Mouse (Mus musculus) spleen, adult 2 months (tissue): ENCODE data around the gene Gm49322. TPM values are rescaled to one million over a fixed set of nuclear protein-coding genes. Genes with fewer than 3 reads are reported as not detected.

Source experiments
- DNase-seq, 2 experiments: peaks; one replicate each; pipeline versions ENCODE4 v3.0.0 to v3.0.0-alpha.2; 2012 to 2021; ENCODE audit warnings: low spot score in 2 of 2, low read depth in 1 of 2
- H3K27ac ChIP-seq: fragments of 200-500 bp; 2 replicates; pipeline ENCODE4 v1.5.1; 2012; ENCODE audit warnings: low read length, inconsistent platforms; ENCODE audit not compliant: insufficient read depth
- H3K27me3 ChIP-seq: fragments of 200-500 bp; 2 replicates; pipeline ENCODE4 v1.6.1; 2012; ENCODE audit warnings: mild to moderate bottlenecking, moderate library complexity, low read length, inconsistent platforms; ENCODE audit not compliant: control insufficient read depth, insufficient read depth
- H3K36me3 ChIP-seq: fragments of 200-500 bp; 2 replicates; pipeline ENCODE4 v1.6.1; 2012; ENCODE audit warnings: mild to moderate bottlenecking, low read length, inconsistent platforms; ENCODE audit not compliant: control insufficient read depth, insufficient read depth
- H3K4me1 ChIP-seq: fragments of 200-500 bp; 2 replicates; pipeline ENCODE4 v1.6.1; 2011; ENCODE audit warnings: inconsistent platforms; ENCODE audit not compliant: control insufficient read depth, insufficient read depth, insufficient read length
- H3K4me3 ChIP-seq: fragments of 200-500 bp; 2 replicates; pipeline ENCODE4 v1.5.1; 2011; ENCODE audit warnings: mild to moderate bottlenecking, inconsistent platforms; ENCODE audit not compliant: insufficient read depth, insufficient read length; ENCODE audit errors: extremely low read depth
- CTCF ChIP-seq: fragments of 200-500 bp; IDR thresholded peaks from 2 replicates; pipeline ENCODE4 v1.5.1; 2011; ENCODE audit warnings: mild to moderate bottlenecking, inconsistent platforms; ENCODE audit not compliant: insufficient read depth, insufficient read length, insufficient replicate concordance; ENCODE audit errors: extremely low read depth
- POLR2A ChIP-seq: fragments of 200-500 bp; IDR thresholded peaks from 2 replicates; pipeline ENCODE4 v1.6.1; 2011; ENCODE audit warnings: low read depth, low read length, inconsistent platforms
- WGBS: fragments of 180-500 bp; shearing (Covaris S2); methylation state at CpG from one replicate; pipeline ENCODE4 v1.1.7; 2018; 5-methylcytosine and 5-hydroxymethylcytosine counted together
- polyA plus RNA-seq: library from polyadenylated mRNA; depleted of rRNA; stranded (reverse); fragments of >200 nt; gene quantifications from 2 replicates; pipeline ENCODE4 v1.2.3, GENCODE M21; 2012

The Gm49322 gene
- polyA plus RNA-seq, 1 experiment: 3.0 TPM

DNA sequence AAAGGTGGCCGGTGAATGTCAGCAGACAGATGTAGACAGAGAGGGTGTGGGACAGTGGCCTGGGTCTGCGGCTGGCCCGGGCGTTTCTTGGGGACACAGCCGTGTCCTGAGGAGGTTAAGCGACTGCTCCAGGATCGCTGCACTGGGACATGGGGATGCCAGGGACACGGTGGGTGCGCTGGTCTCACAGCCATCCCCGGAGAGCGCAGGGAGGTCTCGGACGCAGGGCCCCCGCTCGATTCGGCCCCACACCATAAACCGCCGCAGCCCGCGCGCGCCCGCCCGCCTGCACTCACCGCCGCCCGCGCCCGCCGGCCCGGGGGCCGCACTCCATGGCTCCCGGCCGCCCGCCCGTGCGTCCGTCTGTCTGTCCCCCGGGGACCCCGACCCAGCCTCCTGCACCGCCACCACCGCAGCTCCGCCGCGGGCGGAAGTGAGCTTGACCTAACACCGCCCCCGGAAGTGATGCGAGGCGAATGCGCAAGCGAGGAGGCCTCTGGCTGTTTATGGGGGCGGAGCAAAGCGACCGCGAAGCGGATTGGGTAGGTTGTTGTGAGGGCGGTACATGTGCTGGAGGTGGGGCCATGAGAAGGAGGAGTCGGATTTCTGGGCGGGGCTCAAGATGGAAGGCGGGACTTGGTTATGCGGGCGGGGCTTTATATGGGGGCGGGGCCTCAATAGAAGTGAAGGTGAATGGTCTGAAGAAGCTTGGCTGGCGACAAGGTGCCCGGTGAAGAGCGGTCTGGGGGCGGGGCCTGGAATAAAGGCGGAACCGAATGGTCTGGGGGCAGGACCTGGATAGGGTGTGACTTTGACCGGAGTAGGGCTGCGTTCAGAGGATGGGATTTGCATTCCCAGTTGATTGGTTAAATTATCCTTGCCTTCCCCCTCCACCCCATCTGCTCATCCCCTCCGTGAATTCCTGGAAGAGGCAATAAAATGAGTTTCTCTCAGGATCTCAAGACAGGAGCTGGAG is 15.7 kb upstream of the Gm49322 start, which contains the start of gene Abhd17a:
TSS of gene Abhd17a (minus strand) at position 463 of the 976 bp plus-strand sequence.
- TF ChIP-seq CTCF: no peak
- peak; percentile 82 for TF ChIP-seq POLR2A
- Histone ChIP-seq H3K27me3 (no peaks in the 10 kb centered on the region), H3K27ac (peak within 1 kb of the TSS; percentile 84), H3K36me3 (peaks cover 12% of the 10 kb centered on the region), H3K4me1 (peaks cover 26% of the 10 kb centered on the region), H3K4me3 (peak within 1 kb of the TSS; percentile 76)
- DNase-seq: peak; percentile 94 to 97
- under 1% methylated on average over 72 of the region's 73 CpGs for WGBS

DNA sequence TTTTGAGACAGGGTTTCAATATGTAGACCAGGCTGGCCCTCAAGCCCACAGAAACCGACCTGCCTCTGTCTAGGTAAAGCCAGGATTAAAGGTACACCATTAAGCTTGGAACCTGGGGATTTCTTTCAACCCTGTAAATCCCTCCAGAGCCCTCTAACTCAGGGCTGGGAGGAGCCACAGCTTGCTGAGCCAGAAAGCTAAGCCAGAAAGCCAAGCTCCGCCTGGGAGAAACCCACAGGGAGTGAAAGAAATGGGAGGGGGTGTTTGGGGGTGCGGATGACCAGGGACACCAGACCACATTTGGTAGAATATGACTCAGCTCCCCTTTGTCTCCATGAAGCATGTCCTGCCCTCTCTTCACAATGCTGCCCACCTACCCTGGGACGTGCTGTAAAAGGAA is 9.5 kb upstream of the Gm49322 start:
- no peak overlapping the region for H3K4me3 ChIP-seq
- DNase-seq: no peak
- H3K27me3 ChIP-seq: no peaks in the 10 kb centered on the region
- H3K27ac ChIP-seq: no peak overlapping the region
- 70% methylated on average over 4 of the region's 4 CpGs for WGBS
- no peaks in the 10 kb centered on the region for H3K4me1 ChIP-seq
- H3K36me3 ChIP-seq: no peaks in the 10 kb centered on the region
- no peak for TF ChIP-seq POLR2A
- no peak for TF ChIP-seq CTCF

DNA sequence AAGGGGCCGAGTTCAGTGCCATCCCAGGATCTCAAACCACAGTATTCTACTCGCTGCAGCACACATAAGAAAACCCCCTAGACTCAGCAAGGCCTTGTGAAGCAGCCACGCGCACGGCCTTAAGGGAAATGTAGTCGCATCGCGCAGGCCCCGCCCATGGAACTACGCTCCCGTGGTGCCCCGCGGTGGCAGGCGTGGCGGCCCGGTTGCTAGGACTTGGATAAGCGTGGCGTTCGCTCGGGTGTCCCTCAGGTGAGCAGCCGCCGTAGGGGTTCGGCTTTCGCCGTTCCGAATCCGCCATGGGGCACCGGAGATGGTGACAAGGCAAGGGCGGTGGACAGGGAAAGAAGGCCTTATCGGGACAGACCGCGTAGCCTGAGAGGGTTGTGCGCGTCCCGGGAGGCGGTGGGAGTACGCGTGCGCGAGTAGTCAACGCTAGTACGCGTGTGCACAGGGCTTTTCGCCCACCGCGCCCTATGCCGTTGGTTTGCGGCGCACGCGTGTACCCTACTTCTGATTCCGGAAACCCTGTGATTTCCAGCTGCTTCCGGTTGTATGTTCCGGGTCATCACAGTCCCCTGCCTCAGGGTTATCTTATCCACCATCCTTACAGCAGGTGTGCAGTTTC is 3.0 kb upstream of the Gm49322 start, which contains the start of the genes Scamp4 and Adat3:
TSS of gene Scamp4 (plus strand) at position 175 of the 628 bp plus-strand sequence.
TSS of gene Adat3 (plus strand) at position 183 of the 628 bp plus-strand sequence.
- Histone ChIP-seq H3K4me1 (peaks cover 29% of the 10 kb centered on the region), H3K36me3 (peaks cover 14% of the 10 kb centered on the region), H3K27me3 (no peaks in the 10 kb centered on the region), H3K4me3 (peak within 1 kb of the TSS; percentile 82), H3K27ac (peak within 1 kb of the TSS; percentile 90)
- DNase-seq: peak; percentile 91 to 93
- TF ChIP-seq POLR2A: peak; percentile 42
- TF ChIP-seq CTCF: no peak
- WGBS: under 1% methylated on average over 54 of the region's 54 CpGs

DNA sequence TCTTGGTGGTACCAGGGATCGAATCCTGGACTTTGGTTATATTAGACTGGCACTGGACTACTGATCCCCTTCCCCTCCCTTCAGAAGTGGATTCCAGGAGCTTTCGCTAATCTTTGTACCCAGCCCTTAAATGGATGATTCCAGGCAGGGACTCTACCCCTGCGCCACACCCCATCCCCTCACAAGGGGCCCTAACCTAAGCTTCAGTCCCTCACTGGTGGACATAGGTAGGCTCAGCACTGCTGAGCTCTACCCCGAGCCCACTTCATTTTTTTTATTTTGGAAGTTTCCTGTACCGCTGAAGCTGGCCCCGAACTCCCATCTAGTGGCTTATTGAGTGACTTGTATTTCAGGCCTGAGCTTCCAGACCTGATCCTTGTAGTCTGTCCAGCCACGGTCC is 2.5 kb upstream of the Gm49322 start:
- peak overlapping the region; percentile 90 for H3K27ac ChIP-seq
- H3K4me1 ChIP-seq: peaks cover 35% of the 10 kb centered on the region
- peak overlapping the region; percentile 82 for H3K4me3 ChIP-seq
- TF ChIP-seq CTCF (no peak), POLR2A (no peak)
- 24% methylated on average over 7 of the region's 7 CpGs for WGBS
- H3K27me3 ChIP-seq: no peaks in the 10 kb centered on the region
- H3K36me3 ChIP-seq: peaks cover 14% of the 10 kb centered on the region
- no peak for DNase-seq

DNA sequence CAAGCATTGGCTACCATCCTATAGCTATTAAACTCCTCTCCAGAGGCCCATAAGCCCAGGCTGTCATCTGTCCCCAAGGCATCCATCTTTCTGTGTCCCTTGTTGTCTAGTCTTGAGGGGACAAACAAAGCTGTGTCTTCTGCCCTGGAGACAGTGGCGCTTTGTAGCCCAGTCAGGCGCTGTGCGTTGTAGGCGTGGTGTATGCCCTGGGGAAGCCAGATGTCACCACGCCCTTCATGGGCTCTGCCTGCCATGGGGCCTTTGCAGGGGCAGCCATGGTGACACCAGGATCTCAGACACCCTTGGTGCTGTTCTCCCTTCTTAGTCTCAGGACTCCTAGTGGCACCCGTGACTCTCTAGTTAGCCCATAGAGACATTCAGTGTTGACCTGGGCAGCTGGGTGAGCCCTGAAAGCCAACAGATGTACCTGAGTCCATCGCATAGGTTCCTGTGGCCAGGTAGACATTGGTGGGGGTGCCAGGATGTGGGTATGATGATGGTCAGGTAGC is 1.8 kb upstream of the Gm49322 start:
- TF ChIP-seq CTCF (no peak), POLR2A (no peak)
- 56% methylated on average over 7 of the region's 7 CpGs for WGBS
- Histone ChIP-seq H3K4me3 (no peak overlapping the region), H3K4me1 (peaks cover 37% of the 10 kb centered on the region), H3K27ac (peak overlapping the region; percentile 90), H3K27me3 (no peaks in the 10 kb centered on the region), H3K36me3 (peaks cover 17% of the 10 kb centered on the region)
- DNase-seq: peak in 1 of 2 experiments; percentile 46

DNA sequence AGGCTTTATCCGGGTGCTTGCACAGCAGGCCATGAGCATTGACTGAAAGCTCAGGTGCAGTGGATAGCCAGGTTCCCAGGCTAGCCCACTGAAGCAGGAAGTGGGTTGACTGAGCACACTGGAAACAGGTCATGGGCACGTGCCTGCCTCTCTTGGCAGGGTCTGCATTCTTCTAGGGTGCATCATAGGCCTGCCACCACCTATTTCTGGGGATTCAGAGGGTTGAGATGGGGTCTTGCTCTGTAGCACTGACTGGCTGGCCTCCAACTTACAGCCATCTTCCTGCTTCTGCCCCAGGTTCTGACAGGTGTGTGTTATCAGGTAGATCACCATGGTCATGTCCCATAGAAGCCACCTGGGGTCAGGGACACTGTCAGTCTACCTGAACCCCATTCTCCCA is 833 bp upstream of the Gm49322 start:
- no peak for DNase-seq
- TF ChIP-seq POLR2A (no peak), CTCF (no peak)
- Histone ChIP-seq H3K36me3 (peaks cover 17% of the 10 kb centered on the region), H3K27ac (peak overlapping the region; percentile 90), H3K27me3 (no peaks in the 10 kb centered on the region), H3K4me3 (no peak overlapping the region), H3K4me1 (peaks cover 46% of the 10 kb centered on the region)
- 77% methylated on average over 2 of the region's 2 CpGs for WGBS
